Mouse (Mus musculus) central nervous system, embryonic 18 days (tissue): ENCODE data around the gene Krt80. TPM values are rescaled to one million over a fixed set of nuclear protein-coding genes. Genes with fewer than 3 reads are reported as not detected.

Experiments used
- polyA plus RNA-seq: library from polyadenylated mRNA; depleted of rRNA; stranded (reverse); fragments of >200 nt; gene quantifications from 2 replicates; pipeline ENCODE4 v1.2.3, GENCODE M21; 2012; rRNA removed

The Krt80 gene
- 0.25 and 4.2 TPM in 2 replicates for polyA plus RNA-seq

DNA sequence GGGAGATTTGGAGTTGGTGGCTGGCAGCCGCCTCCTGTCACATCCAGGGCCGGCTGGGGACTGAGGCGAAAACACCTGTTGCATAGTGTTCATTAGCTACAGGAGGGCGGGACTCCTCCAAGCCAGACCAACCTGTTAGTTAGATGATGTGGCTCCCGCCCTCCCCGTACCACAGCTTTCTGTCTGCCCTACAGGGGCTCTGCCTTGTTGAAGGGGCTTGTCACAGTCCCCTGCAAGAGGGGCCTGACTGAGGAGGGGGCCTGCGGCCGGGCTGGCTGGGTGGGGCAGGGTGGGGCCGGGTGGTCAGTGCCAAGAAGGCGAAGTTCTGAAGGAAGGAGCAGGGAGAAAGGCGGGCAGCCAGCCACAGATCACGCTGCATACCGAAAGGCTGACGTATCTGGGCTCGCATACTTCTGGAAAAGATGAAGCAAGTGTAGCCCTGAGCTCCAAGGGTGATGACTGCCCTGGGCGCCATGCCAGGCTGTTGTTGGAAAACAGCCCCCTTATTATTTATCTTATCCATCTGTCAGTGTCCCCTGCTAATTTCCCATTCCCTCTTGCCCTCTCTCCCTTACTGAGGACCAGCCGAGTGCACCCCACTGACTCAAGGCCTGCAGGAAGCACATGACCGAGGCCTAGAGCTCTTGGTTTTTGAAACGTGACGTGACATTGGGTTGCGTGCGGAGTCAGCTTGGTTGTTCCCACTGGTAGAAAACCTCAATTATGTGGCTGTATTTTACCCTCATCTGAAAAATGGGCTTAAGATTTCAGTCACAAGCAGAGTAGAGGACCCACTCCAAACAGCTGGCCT is at the start of gene Krt80:
Gene Krt80, minus strand, starts transcription at position 62 of the 811 bp plus-strand sequence.

DNA sequence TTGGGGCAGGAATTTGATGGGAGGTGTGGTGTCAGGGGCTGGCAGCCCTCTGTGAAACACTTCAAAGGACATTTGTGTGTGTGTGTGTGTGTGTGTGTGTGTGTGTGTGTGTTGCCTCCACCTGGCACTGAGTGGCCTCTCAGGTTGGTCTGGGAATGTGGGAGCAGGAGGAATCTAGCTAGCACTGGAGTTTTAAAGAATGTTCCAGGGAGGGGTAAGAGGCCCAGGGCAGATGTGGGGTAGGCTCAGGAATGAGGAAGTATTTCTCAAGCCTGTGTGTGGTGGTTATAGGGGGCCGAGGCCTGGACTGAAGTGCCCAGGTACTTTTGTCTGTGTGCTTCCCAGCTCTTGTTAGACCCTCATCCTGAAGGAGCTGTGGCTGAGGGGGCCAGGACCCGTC is 40.8 kb upstream of the Krt80 start, which contains the start of gene Krt7:
Gene Krt7, plus strand, starts transcription at position 269 of the 400 bp plus-strand sequence.

Other genes with a start within 250 kb of the Krt80 start
- 10.2 and 12.0 TPM in 2 replicates for gene Acvrl1, start 241.6 kb downstream of the Krt80 start, polyA plus RNA-seq
- 67.2 and 72.2 TPM in 2 replicates for gene Acvr1b, start 196.1 kb downstream of the Krt80 start, polyA plus RNA-seq
- 5.3 and 5.8 TPM in 2 replicates for gene Grasp, start 146.0 kb downstream of the Krt80 start, polyA plus RNA-seq
- 7.8 and 8.5 TPM in 2 replicates for gene Nr4a1, start 115.9 kb downstream of the Krt80 start, polyA plus RNA-seq
- gene Atg101, start 85.9 kb downstream of the Krt80 start, polyA plus RNA-seq, result 71.2 and 75.3 TPM in 2 replicates
- gene 6030408B16Rik, start 77.0 kb downstream of the Krt80 start, polyA plus RNA-seq, result 0.31 and 0.32 TPM in 2 replicates
- 0.55 and 21.6 TPM in 2 replicates for gene Krt7, start 40.9 kb upstream of the Krt80 start, polyA plus RNA-seq
- 0.34 and 0.45 TPM in 2 replicates for gene Krt87, start 68.6 kb upstream of the Krt80 start, polyA plus RNA-seq
- gene Krt88, start 77.6 kb upstream of the Krt80 start, polyA plus RNA-seq, result not detected in 2 replicates
- 0.04 and 0.13 TPM in 2 replicates for gene Krt81, start 93.6 kb upstream of the Krt80 start, polyA plus RNA-seq
- gene Krt86, start 103.3 kb upstream of the Krt80 start, polyA plus RNA-seq, result 0.04 and 0.05 TPM in 2 replicates
- gene Krt83, start 121.3 kb upstream of the Krt80 start, polyA plus RNA-seq, result not detected in 2 replicates
- gene Gm49425, start 147.1 kb upstream of the Krt80 start, polyA plus RNA-seq, result not detected in 2 replicates
- not detected in 2 replicates for gene Krt84, start 162.7 kb upstream of the Krt80 start, polyA plus RNA-seq
- not detected in 2 replicates for gene Krt82, start 180.5 kb upstream of the Krt80 start, polyA plus RNA-seq
- 0.15 and 0.16 TPM in 2 replicates for gene Krt90, start 192.8 kb upstream of the Krt80 start, polyA plus RNA-seq
- 0.07 and 0.09 TPM in 2 replicates for gene Krt75, start 203.7 kb upstream of the Krt80 start, polyA plus RNA-seq